Mouse (Mus musculus) fat pad, adult 2 months (tissue): ENCODE measurements at regions not wholly inside any gene's neighbourhood (a gene's known extent, or its start where the extent isn't known, plus 50 kb on each side); places are given as distances from the start of the nearest gene placed in this dataset.

ENCODE experiments used
- DNase-seq: peaks from one replicate; pipeline ENCODE4 v3.0.0-alpha.2; 2011; ENCODE audit warnings: low read depth, low spot score; ENCODE audit errors: extremely low read depth

- DNase-seq = no peak
Observed at GRCm38 (mm10) chr3:23568806-23569205, 1492.4 kb downstream of the Tbl1xr1 start.

DNA sequence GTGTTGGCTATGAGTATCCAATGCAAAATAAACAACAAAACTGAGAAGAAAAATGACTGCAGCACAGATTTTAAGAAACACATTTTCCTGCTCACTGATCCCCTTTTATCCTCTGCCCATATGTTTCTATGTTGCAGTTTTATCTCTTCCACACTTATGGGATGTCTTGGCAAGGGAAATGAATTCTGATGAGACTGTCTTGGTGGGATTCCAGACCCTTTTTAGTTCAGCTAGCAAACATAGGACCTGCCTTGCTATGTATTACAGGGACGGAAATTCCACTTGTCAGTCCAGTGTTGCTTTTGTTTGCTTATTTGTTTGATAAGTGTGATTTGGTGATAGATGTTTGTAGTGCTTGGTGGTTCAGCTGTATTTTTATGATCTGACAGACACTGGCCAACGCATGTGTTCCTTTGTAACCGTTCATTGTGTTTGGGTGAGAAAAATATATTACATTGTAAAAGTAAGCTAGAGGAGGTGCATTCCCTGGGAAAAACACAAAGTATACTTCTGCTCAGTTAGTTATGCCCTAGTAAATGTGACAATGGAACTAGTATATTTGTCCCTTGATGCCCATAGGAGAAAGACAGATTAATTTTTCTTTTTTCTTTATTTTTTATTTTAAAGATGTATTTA, 1516.2 kb downstream of the Tbl1xr1 start:
- DNase-seq = no peak

GRCm38 (mm10) chr3:23601469-23601868, 1525.0 kb downstream of the Tbl1xr1 start:
- DNase-seq = no peak

GRCm38 (mm10) chr3:23610054-23610453, 1533.6 kb downstream of the Tbl1xr1 start:
- DNase-seq = no peak

DNA sequence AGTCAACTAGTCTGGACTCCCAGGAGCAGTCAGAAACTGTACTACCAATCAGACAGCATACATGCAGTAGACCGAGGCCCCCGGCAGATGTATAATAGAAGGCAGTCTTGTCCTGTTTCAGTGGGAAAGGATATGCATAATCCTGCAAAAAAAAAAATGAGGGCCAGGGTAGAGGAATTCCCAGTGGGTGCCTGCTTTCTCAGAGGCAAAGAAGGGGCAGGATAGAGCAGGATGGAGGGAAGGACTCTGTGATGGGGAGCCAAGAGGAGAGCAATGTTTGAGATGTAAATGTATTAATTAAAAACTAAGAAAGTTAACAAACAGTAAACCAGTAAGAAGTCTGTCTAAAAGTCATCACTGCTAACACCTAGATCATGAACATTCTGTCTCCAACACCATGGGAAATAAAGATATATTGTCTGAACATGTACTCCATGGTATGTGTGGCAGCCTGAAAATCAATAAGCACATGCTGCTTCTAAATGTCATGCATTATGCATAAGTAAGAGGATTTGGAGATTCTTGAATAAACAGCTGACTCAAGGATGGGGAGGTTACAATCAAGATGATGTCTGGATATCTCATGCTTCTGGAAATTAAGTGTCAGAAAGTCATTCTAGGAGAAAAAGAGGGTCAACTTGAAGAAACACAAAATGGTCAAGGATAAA, 1485.3 kb downstream of the Naaladl2 start:
- no peak for DNase-seq

GRCm38 (mm10) chr3:23706748-23707147, 1437.3 kb downstream of the Naaladl2 start:
- DNase-seq = no peak
